Mouse (Mus musculus): ENCODE measurements around the gene Gpr45.

DNA sequence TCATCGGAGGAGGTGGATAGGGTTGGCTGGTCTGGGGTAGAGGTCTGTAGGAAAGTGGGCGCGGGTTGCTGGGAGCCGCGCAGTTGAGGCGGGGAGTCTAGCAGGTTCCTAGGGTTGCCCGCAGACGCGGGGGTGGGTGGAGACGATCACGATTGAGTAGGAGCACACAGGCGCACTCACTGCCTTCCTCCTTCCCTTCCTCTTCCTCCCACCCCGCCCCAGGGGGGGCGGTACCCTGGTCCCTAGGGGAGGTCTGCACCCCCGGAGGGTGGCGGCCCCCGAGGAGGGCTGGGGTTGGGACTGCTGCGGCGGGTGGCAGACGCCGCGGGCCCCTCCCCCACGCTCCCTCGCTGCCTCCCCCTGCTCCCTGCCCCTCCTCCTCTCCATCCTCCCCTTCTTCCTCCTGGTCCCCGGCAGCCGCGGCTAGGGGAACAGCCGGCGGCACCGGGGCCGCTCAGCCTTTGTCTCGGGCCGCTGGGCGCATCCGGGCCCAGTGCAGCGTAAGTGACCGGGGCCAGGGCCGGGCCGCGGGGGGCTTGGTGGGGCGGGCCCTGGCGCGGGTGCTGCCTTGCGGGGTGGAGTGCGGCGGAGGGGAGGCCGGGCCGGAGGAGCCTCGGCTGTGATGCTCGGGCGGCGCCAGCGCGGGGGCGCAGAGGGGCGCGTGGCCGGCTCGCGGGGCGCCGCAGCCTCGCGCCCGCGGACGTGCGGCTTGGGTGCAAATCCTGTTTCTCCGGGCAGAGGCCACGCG lies at the start of gene Gpr45:
- no peak for TF ChIP-seq MYOG (IDR thresholded peaks at IDR 0.05; ENCODE audit: control insufficient read depth in 1 of 3, insufficient read depth in 1 of 3, insufficient read length in 2 of 3, low read depth in 2 of 3)
- TF ChIP-seq POLR2A (IDR thresholded peaks at IDR 0.05; ENCODE audit: insufficient read length, low read depth) = no peak
- TF ChIP-seq TCF12 (IDR thresholded peaks at IDR 0.05; ENCODE audit: insufficient read depth, poor library complexity, severe bottlenecking) = no peak
- no peak for TF ChIP-seq USF1 (IDR thresholded peaks at IDR 0.05; ENCODE audit: low read depth)
- TF ChIP-seq REST (IDR thresholded peaks at IDR 0.05; ENCODE audit: insufficient read depth, insufficient read length) = no peak
- TF ChIP-seq POLR2AphosphoS2 (IDR thresholded peaks at IDR 0.05; ENCODE audit: insufficient read length, low read depth) = no peak
- TF ChIP-seq E2F4 (IDR thresholded peaks at IDR 0.05; ENCODE audit: insufficient read depth) = no peak
- no peak for TF ChIP-seq MAX (IDR thresholded peaks at IDR 0.05; ENCODE audit: low read depth)
- no peak for TF ChIP-seq MYOD1 (IDR thresholded peaks at IDR 0.05; ENCODE audit: control insufficient read depth in 1 of 3, insufficient read length in 2 of 3, low read depth in 2 of 3)

Data from myocyte (in vitro differentiated cells).